Mouse (Mus musculus) brain, embryonic 14.5 days (tissue): ENCODE measurements around the gene Large1.

Source experiments
- CTCF ChIP-seq: fragments of 200-500 bp; IDR thresholded peaks from 2 replicates; pipeline ENCODE4 v1.5.1; 2012; ENCODE audit warnings: inconsistent platforms, mild to moderate bottlenecking, moderate library complexity, borderline replicate concordance; ENCODE audit not compliant: insufficient read depth, insufficient read length; ENCODE audit errors: extremely low read depth
- POLR2A ChIP-seq: fragments of 200-500 bp; IDR thresholded peaks from 2 replicates; pipeline ENCODE4 v1.6.1; 2012; ENCODE audit warnings: mild to moderate bottlenecking, inconsistent platforms, borderline replicate concordance; ENCODE audit not compliant: poor library complexity, insufficient read depth, insufficient read length, severe bottlenecking; ENCODE audit errors: extremely low read depth

DNA sequence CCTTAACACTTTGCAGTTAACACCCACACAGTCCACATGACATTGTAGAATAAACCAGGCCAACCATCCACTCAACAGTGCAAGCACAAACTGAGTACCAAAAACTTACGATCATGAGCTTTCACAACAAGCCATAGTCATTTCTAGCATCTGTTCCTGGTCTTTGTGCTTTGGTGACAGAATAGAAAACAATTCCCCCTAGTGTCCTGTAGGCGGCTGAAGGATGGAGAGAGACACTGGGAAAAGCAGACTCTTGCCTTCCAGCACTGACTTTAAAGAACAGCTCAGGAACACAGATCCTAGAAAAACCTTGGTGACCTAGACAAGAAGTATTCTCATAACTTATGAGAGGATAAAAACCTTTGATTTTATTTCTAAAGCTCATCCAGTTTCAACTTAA lies 3.0 kb downstream of the Large1 start:
- TF ChIP-seq CTCF = peak; percentile 67; the same call in 1 of the 2 replicates
- TF ChIP-seq POLR2A = no peak
